Mouse (Mus musculus) cerebellum, adult 2 months (tissue): ENCODE results near the gene Fut2. TPM values are rescaled to one million over a fixed set of nuclear protein-coding genes. Genes with fewer than 3 reads are reported as not detected.

Source experiments
- DNase-seq, 2 experiments: peaks; one replicate each; pipeline ENCODE4 v3.0.0; 2021
- H3K27ac ChIP-seq: fragments of 200-500 bp; 2 replicates; pipeline ENCODE4 v1.5.1; 2012; ENCODE audit warnings: low read length, control low read depth, inconsistent platforms; ENCODE audit not compliant: insufficient read depth
- H3K27me3 ChIP-seq: fragments of 200-500 bp; 2 replicates; pipeline ENCODE4 v1.6.1; 2012; ENCODE audit warnings: inconsistent platforms, mild to moderate bottlenecking, low read length, moderate library complexity; ENCODE audit not compliant: control insufficient read depth, insufficient read depth
- H3K4me1 ChIP-seq: fragments of 200-500 bp; 2 replicates; pipeline ENCODE4 v1.6.1; 2011; ENCODE audit warnings: low read length; ENCODE audit not compliant: control insufficient read depth, insufficient read depth
- H3K4me3 ChIP-seq: fragments of 200-500 bp; replicated peaks from 2 replicates; pipeline ENCODE3; 2011; ENCODE audit warnings: mild to moderate bottlenecking, low read depth, low read length, control low read depth; ENCODE audit not compliant: insufficient read depth
- CTCF ChIP-seq: fragments of 200-500 bp; IDR thresholded peaks from 2 replicates; pipeline ENCODE4 v1.5.1; 2011; ENCODE audit warnings: low read depth, mild to moderate bottlenecking, control low read depth, low read length, moderate library complexity, borderline replicate concordance; ENCODE audit not compliant: insufficient read depth
- POLR2A ChIP-seq: fragments of 200-500 bp; IDR thresholded peaks from 2 replicates; pipeline ENCODE4 v1.6.1; 2011; ENCODE audit warnings: low read length, control low read depth, borderline replicate concordance; ENCODE audit not compliant: insufficient read depth
- WGBS: fragments of 180-500 bp; shearing (Covaris S2); methylation state at CpG from one replicate; pipeline ENCODE4 v1.1.7; 2018; 5-methylcytosine and 5-hydroxymethylcytosine counted together
- polyA plus RNA-seq: library from polyadenylated mRNA; depleted of rRNA; stranded (reverse); fragments of >200 nt; gene quantifications from 2 replicates; pipeline ENCODE4 v1.2.3, GENCODE M21; 2012

Gene Fut2
- polyA plus RNA-seq, 1 experiment: 1.4 TPM

GRCm38 (mm10) chr7:45705443-45705864 lies 39.3 kb upstream of the Fut2 start:
- Histone ChIP-seq H3K27me3 (no peaks in the 10 kb centered on the region), H3K4me3 (peak overlapping the region; percentile 96), H3K27ac (peak overlapping the region; percentile 96), H3K4me1 (peaks cover 28% of the 10 kb centered on the region)
- DNase-seq: no peak
- under 1% methylated on average over 21 of the region's 21 CpGs for WGBS
- TF ChIP-seq POLR2A (no peak), CTCF (no peak)

DNA sequence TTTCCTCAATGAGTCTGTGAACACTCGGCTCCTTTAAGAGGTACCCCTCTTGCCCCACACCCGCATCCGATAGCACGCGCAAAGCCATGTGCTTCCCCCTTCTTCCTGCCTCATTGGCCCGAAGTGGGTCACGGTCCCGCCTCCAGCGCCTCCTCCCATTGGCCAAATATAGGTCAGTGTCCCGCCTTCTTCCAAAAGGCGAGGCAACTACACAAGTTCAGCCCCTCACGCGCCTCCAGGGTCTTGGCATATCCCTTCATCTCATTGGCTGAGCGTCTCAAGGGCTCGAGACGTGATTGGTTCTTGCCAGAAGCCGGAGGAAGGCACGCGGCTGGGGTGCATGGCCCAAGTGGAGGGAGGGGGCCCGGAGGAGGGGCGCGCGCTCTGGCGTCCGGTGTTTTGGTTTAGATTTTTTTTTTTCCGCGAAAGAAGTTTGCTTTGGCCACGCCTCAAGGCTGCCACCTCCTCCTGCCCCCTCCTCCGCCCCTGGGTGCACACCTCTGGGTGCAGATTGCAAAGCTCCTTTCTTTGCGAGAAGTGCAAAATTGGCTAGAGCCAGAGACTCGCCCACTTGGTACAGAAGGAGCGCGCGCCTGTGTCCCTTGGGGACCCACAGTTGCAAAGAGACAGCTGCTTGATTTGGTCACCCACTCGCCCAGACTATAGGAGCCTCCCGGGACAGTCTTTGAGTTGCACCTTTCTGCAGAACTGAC lies 38.7 kb upstream of the Fut2 start, which contains the start of gene Dbp:
TSS of gene Dbp (plus strand) at position 359 of the 713 bp plus-strand sequence.
- H3K27me3 ChIP-seq: no peaks in the 10 kb centered on the region
- peak within 1 kb of the TSS; percentile 96 for H3K4me3 ChIP-seq
- TF ChIP-seq POLR2A: 0 out of 2 replicates have a peak, but pooled peaks have one; percentile 34
- no peak for TF ChIP-seq CTCF
- H3K4me1 ChIP-seq: peaks cover 27% of the 10 kb centered on the region
- peak; percentile 98 to 100 for DNase-seq
- WGBS: under 1% methylated on average over 36 of the region's 36 CpGs
- H3K27ac ChIP-seq: peak within 1 kb of the TSS; percentile 96

DNA sequence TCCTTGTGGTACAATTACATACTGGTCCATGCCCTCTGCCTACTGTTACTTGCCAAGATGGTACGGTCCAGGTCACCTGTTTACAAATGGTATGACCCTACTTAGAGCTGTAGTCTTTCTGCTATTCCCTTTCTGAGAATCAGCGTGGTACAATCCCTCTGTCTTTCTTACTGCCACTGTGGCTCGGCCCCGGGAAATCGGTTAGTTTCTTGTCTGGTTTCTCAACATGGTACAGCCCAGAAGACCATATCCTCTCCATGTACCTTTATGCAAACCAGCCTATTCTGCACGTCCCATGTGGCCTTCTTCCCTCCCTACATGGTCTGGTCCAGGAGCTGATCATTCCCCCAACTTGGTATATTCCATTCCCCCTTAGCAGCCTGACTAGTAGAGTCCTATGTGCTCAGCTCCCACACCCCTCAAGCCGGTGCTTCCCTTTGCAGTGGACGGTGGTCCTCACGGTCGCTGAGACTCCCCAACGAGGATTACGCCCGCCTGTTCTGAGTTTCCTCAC lies 37.9 kb upstream of the Fut2 start:
- TF ChIP-seq CTCF (no peak), POLR2A (peak; percentile 85)
- peak; percentile 78 to 86 for DNase-seq
- Histone ChIP-seq H3K4me3 (peak overlapping the region; percentile 75), H3K4me1 (peaks cover 21% of the 10 kb centered on the region), H3K27me3 (no peaks in the 10 kb centered on the region), H3K27ac (peak overlapping the region; percentile 87)
- under 1% methylated on average over 13 of the region's 13 CpGs for WGBS

- Histone ChIP-seq H3K27me3 (no peaks in the 10 kb centered on the region), H3K4me3 (peak overlapping the region; percentile 75), H3K4me1 (peaks cover 16% of the 10 kb centered on the region), H3K27ac (peak overlapping the region; percentile 87)
- WGBS: 9% methylated on average over 12 of the region's 12 CpGs
- TF ChIP-seq CTCF (no peak), POLR2A (no peak)
- no peak for DNase-seq
Observed at GRCm38 (mm10) chr7:45703521-45704033, 37.4 kb upstream of the Fut2 start.

- peak overlapping the region; percentile 75 for H3K4me3 ChIP-seq
- H3K27ac ChIP-seq: no peak overlapping the region; the same call in 1 of the 2 replicates
- no peaks in the 10 kb centered on the region for H3K27me3 ChIP-seq
- 85% methylated on average over 17 of the region's 17 CpGs for WGBS
- H3K4me1 ChIP-seq: peaks cover 14% of the 10 kb centered on the region
- TF ChIP-seq CTCF (no peak), POLR2A (no peak)
- peak in 1 of 2 experiments; percentile 21 for DNase-seq
Observed at GRCm38 (mm10) chr7:45702809-45703520, 36.8 kb upstream of the Fut2 start.

DNA sequence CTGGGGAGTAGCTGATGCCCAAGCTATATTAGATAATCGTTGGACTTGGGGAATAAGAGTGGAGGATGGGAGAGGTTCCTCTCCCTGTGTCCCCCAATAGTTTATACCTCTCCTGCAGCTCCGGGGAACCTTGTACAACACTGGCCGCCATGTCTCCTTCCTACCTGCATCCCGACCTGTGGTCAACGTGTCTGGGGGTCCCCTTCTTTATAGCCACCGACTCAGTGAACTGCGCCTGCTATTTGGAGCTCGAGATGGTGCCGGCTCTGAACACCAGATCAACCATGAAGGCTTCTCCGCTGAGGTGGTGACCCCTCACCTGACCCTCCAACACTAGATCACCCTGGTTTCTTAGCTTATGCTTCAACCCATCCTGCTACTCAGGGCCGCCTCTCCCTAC lies 36.1 kb upstream of the Fut2 start:
- 91% methylated on average over 11 of the region's 11 CpGs for WGBS
- DNase-seq: peak in 1 of 2 experiments; percentile 19
- no peak for TF ChIP-seq POLR2A
- no peak for TF ChIP-seq CTCF
- H3K4me3 ChIP-seq: no peak overlapping the region
- H3K4me1 ChIP-seq: peaks cover 13% of the 10 kb centered on the region
- H3K27me3 ChIP-seq: no peaks in the 10 kb centered on the region
- no peak overlapping the region for H3K27ac ChIP-seq

GRCm38 (mm10) chr7:45701607-45702006 lies 35.4 kb upstream of the Fut2 start:
- H3K27me3 ChIP-seq: no peaks in the 10 kb centered on the region
- DNase-seq: peak; percentile 31 to 37
- peaks cover 10% of the 10 kb centered on the region for H3K4me1 ChIP-seq
- WGBS: 79% methylated on average over 11 of the region's 11 CpGs
- H3K4me3 ChIP-seq: no peak overlapping the region
- no peak overlapping the region for H3K27ac ChIP-seq
- TF ChIP-seq CTCF (no peak), POLR2A (no peak)

DNA sequence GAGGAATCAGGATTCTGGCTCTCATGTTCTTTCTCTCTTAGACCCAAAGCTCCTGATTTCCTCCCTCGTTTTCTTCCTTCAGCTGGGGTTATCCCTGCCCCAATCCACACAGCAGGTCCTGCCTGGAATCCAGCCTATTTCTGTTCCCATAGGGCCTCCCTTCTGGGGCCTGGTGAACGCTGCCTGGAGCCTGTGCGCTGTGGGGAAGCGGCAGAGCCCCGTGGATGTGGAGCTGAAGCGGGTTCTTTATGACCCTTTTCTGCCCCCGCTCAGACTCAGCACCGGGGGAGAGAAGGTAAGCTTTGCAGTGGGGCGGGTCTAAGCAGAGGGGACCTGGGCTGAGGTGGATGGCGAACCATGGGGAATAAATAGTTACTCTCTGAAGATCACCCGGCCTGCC lies 34.9 kb upstream of the Fut2 start:
- peak in 1 of 2 experiments; percentile 63 for DNase-seq
- Histone ChIP-seq H3K4me3 (peak overlapping the region; percentile 57), H3K27ac (peak overlapping the region; percentile 45), H3K4me1 (peaks cover 10% of the 10 kb centered on the region), H3K27me3 (no peaks in the 10 kb centered on the region)
- WGBS: 32% methylated on average over 11 of the region's 11 CpGs
- no peak for TF ChIP-seq POLR2A
- no peak for TF ChIP-seq CTCF
